Mouse (Mus musculus): ENCODE results near the gene Gja4.
A peak's percentile ranks its signal among the peaks of the same experiment; 100 is the strongest.

The Gja4 gene

DNA sequence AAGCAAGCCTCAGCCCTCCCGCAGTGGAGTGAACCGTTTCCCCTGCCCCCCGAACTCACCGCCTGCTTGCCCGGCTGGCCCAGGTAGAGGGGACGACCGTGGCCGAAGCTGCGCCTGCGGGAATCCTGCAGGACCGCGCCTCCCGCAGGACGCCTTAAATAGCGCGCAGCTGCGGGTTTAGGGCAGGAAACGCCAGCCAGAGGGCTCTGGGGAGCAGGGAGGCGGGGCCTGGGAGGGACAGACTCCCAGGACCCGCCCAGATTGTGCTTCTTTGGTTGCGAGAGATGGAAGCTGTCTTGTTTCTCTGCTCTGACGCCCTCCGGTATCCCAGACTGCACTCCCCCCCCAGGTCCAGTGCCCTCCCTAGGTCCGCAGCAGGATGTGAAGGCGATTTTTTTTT lies at the start of gene Gja4:
TSS of gene Gja4 (minus strand) at position 179 of the 400 bp plus-strand sequence.
- DNase-seq (ENCODE audit: low read depth, low spot score) = peak; percentile 80

DNA sequence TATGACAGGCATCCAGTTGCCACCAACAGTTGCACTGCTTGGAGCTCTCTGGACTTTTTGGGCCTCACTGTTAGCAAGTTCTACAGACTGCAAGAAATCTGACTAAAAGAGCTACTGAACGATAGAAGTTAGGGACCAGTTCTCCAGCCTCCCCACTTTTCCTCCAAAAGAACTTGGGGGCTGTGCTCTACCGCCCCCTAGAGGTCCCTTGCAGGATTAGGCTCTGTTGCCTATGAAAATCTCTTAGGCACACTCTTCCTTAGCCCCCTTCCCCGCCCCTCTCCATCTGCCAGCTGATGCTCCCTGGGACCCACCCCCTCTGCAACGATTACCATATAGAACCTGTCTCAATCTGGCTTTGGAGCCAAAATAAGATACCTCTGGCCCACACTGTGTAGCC lies 49.5 kb upstream of the Gja4 start:
- no peak for DNase-seq (ENCODE audit: low read depth, low spot score)

DNA sequence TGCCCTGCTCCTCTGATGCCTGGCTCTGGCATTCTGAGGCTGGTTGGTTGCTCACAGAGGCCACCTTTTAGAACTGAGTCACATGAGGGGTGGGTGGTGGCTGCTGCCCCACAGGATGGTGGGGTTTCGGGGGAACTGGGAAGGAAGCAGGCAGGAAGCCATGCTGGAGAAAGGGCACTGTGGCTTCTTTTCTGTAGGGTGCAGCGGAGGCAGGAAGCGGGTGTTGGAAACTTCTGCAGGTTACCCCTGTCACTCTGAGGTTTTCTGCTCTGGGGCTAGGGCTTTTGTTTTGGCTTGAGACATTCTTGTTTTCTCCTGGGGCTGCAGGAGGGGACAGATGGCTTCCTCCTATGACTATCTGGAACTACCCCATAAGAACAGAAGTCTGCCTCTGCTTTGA lies 48.7 kb upstream of the Gja4 start:
- no peak for DNase-seq (ENCODE audit: low read depth, low spot score)

DNA sequence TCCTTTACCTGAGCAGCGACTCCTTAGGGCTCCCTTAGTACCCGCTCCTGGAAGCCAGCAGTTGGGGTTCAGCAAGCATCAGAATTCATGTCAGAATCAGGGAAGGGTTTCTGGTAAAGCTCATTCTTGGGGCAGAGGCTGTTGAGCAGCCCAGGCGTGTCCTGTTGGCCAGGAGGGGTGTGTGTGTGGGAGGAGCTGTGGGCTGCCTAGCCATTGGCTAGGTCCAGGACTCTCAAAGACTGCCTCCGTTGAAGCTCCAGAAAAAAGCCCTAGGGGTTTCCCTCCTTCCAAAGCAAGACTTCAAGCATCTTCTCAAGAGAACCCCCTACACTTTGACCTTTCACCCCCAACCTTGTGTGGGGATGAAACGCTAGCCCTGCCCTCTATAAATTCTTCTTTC lies 44.2 kb upstream of the Gja4 start, which contains the start of gene Gjb5:
TSS of gene Gjb5 (minus strand) at position 164 of the 400 bp plus-strand sequence.
- DNase-seq (ENCODE audit: low read depth, low spot score) = peak; percentile 27

DNA sequence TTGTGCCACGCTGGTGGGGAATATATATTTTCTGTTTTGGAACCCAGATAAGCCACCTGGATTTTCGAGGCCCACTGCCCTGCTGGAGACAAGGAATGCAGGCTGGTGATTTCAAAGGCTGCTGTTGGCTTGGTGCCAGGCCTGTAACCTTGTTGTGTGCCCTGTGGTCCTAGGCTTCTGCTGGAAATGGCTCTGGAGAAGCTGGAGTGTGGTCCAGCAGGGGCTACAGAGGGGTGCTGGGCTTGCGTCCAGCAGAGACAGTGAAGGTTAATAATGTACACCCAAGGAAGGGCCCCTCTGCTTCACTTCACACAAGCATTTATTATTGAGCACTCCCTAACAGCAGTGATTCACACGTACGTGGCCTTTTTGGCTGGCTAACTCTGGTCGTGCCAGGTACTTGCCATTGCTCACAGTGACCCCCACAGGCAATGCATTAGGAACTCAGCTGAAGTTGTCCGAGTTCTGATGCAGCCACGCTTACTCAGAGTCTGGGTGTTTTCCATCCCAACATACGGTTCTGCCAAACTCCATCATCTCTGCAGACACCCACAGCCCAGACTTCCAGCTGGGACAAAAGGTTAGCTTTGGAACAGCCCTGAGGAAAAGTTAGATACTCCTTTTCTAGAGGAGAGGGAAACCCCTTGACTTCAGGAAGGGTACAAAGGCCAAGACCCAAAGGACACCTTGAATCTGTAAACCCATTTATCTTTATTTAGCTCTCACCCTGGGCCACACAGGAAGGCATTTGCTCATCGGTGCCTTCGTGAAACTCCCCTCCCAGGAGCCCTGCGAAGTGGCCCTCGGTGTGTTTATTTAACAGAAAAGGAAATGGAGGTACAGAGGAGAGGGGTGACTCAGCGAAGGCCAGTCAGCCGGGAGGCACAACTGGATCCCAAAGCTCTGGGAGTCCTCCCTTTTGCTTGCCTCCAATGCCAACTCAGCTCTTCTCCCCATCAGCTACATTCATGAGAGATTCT lies 41.0 kb upstream of the Gja4 start:
- DNase-seq (ENCODE audit: low read depth, low spot score) = no peak

DNA sequence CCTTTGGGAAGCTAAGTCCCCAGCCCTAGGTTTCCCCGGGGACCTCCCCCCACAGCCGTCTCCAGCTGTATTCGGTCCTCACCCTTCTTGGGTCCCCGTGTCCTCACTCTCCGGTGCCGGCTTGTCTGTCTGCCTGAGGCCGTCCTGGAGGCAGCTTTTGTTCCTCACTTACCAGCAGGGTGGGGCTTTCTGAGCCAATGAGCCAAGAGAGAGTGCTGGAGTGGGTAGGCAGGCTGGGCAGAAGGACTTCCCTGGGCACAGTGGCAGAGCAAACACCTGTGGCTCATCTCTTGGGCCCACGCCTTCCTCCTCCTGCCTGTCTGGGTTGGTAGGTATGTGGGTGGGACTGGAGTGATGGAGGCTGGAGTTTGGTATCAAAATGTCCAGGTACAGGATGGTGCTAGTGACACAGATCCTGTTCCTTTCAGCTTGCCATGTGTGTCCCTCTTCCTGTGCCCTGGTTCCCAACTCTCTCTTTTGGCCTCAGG lies 40.2 kb upstream of the Gja4 start, which contains the start of gene Gjb4:
TSS of gene Gjb4 (minus strand) at position 131 of the 488 bp plus-strand sequence.
- DNase-seq (ENCODE audit: low read depth, low spot score) = no peak

DNA sequence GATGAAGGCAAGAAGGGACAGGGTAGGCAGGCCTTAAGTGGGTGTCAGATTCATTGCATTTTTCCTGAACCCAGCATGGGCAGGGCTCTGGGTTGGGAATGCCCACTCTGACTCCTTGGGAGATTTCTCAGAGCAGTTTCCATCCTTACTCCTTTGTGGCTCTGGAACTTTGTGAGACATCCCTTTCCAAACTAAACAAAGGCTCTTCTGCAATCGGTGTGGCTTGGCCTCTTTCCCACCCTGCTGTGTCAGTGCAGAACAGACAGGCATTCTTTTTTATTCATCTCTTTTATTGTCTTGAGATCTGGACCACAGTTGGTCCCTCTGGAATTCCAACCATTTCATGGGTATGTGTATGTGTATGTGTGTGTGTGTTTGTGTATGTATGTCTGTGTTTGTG lies 38.8 kb upstream of the Gja4 start:
- DNase-seq (ENCODE audit: low read depth, low spot score) = no peak

DNA sequence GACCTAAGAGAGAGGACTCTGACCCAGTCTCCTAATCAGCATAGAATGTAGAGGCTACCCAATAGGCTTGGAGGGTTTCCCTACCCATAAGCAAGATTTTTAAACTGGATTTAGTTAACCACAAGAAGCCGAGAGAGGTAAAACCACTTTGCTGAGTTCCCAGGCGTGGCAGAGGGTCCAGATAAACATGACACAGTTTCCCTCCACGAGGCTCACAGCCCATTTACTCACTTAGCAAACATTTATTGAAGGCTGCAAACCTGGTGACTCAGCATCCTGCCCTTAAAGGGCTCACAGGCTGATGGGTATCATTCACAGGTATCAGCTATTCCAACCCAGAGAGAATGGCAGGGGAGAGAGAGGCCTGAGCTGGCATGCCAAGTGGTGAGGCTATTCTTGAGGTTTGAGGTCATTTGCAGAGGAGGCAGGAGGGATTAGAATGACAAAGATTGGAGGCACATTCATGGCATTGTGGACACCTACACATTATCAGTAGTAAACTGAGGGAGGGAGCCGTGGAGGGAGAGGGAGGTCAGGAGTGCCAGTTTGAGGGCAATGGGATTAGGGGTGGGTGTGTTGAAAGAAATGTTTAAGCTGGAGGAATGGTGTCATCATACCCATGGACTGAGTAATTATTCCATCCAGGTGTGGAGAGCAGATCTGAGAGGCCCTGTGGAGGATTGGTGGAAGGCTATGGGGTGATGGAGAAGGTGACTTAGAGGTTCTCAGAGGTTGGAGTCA lies 35.9 kb upstream of the Gja4 start:
- no peak for DNase-seq (ENCODE audit: low read depth, low spot score)

GRCm38 (mm10) chr4:127345000-127345399 lies 31.2 kb upstream of the Gja4 start:
- no peak for DNase-seq (ENCODE audit: low read depth, low spot score)

DNA sequence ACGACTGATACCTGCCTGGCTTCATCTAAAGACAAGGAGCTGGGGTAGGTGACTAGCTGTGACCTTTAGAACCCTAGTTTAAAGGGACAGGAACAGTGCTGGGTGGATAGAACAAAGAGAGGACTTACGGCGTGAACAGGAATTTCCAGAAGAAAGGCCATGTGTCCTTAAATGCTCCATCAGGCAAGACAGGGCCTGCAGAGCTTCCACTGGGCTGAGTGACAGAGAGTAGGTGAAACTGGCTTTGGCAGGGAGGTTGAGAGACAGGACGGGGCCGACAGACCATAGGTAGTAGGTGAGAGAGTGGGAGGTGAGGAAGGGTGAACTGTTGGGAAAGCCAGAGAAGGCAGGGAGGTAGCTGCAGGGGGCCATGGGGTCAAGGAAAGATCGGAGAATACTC lies 27.5 kb upstream of the Gja4 start:
- DNase-seq (ENCODE audit: low read depth, low spot score) = no peak

DNA sequence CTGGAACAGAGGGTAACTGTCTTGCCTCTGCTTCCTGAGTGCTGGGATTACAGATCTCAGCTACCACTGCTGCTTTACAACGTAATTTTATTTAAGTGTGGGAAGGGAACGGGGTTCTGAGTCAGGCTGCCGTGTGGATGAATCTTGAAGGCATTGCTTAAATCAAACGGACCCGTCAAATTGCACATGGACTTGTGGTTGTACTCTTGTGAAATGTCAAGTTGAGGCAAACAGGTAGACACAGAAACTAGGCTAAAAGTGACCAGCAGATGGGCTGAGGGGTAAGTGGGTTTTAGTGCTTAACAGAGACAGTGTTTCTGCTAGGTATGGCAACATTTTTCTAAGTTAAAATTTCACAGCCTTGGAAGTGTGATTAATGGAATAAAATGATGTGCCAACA lies 23.8 kb upstream of the Gja4 start:
- DNase-seq (ENCODE audit: low read depth, low spot score) = no peak

- no peak for DNase-seq (ENCODE audit: low read depth, low spot score)
Measured at GRCm38 (mm10) chr4:127334870-127335504, 21.1 kb upstream of the Gja4 start.

DNA sequence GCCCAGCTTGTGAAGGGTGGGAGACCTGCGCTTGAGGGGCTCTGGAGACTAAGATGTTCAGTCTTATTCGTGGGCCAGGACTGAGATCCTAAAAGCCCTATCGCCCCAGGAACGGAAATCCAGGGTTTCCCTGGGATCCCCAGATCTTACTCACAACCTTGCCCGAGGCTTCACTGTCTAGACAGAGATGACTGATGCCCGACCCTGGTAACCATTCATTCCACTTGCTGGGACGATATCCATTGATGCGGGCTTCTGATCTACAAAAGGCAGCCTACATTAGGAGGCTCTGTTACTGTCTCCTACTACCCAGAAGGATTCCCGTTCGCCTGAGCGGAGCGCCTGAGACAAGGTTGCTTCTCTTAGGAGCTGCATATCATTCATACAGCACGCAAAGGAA lies 17.3 kb upstream of the Gja4 start:
- peak; percentile 26 for DNase-seq (ENCODE audit: low read depth, low spot score)

DNA sequence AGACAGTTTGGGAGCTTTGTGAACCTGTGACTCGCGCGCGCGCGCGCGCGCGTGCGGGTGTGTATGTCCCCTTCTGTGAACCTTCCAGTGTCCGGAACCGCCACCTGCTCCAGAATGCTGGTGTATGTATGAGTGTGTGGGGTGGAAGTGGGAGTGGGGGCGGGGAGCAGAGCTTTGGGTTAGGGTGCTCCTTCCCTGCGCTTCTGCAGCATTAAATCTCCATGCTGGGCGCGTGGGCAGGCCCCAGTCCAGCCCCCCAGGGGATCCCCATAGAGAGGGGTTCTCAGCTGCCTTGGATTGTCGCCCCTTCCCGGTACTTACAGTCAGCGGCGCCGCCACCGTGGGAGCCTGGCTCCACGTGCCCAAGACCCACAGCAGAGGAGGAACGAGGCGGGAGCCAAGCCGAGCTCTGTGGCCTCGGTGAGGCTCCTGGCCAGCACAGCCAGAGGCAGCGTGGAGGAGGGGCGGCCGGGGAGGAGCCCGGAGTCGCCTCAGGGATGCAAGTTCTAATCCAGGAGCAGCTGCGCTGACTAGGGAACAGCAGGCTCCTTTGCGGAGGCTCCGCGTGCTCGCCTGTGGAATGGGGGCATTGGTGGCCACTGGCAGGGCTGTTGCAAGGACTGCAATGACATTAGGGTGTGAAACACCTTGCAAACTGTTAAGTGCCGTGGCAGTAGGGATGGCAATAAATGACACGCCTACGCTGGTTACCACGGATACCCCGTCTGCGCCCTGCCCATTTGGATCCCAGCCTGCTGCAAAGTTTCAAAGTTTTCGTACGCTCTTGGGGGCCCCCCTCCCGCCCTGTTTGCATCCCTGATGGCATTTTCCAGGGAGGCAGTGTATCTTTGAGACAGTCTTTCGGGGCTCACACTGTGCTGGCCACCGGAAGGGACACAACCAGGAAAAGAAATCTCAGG lies 16.6 kb upstream of the Gja4 start, which contains the start of gene Gjb3:
TSS of gene Gjb3 (minus strand) at position 664 of the 920 bp plus-strand sequence.
- DNase-seq (ENCODE audit: low read depth, low spot score) = peak; percentile 30

DNA sequence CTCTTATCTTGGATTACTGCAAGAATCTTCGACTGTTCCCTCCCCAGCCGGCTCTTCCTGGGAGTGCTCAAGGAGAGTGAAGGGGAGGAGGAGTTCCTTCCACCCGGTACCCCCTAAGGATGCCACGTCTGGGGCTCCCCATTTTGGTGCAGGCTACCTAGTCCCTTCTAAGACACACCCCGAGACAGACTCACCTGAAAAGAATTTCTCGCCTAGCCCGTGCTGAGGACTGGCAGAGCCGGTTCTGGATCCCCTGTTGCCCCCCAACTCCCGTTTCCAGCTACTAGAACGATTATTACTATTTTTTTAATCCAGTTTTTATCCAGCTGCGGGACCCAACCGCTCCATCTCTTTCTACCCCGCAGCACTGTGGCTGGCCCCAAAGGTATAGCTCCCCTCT lies 15.9 kb upstream of the Gja4 start:
- DNase-seq (ENCODE audit: low read depth, low spot score) = no peak

DNA sequence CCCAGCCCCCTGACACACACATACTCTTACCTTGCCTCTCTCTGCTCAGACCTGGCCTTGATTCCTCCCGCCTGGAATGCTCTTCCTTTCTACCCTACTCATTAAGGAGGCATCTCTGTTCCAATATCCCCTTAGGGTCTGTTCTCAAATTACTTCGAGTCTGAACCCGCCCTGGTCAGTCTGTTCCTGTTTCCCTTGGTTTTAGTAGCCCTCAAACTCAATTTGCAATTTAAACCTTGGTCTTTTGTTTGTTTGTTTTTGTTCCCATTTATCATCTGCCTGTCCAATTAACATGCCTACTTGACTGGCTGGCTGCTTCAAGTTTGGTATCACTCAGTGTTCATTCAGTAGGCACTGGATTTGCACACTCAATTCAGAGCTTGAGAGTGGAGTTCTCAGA lies 15.2 kb upstream of the Gja4 start:
- no peak for DNase-seq (ENCODE audit: low read depth, low spot score)

- no peak for DNase-seq (ENCODE audit: low read depth, low spot score)
Measured at GRCm38 (mm10) chr4:127328378-127328777, 14.5 kb upstream of the Gja4 start.

DNA sequence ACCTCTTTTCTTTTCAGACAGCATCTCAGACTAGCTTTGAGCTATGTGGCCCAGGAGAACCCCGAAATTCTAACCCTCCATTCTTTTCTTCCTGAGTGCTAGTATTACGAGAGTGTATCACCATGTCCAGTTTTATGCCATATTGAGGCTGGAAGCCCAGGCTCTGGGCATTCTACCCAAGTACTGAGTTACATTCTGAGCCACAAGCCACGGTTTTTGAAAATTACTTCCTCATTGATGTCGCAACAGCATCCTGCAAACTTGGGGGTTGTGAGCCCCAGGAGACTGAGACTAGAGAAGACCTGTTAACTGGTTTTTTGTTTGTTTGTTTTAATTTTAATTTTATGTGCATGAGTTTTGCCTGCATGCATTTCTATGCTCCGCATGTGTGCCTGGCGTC lies 13.9 kb upstream of the Gja4 start:
- DNase-seq (ENCODE audit: low read depth, low spot score) = no peak

DNA sequence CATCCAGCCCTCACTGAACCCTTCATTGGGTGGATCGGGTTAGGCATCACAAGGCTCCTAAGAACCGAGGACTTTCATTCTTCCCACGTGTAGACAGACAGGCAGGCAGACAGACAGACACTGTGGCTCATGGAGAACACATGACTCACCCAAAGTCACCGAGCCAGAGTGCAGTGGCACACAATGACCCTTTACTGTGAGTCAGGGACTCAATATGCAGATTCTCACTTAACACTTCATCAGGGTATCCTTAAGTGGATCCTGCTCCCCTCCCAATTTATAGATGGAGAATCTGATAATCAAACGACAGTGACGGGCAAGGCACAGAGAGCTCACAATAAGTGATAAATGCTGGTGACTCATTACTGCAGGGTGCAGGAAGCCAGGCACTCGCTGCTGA lies 13.4 kb upstream of the Gja4 start:
- DNase-seq (ENCODE audit: low read depth, low spot score) = no peak

DNA sequence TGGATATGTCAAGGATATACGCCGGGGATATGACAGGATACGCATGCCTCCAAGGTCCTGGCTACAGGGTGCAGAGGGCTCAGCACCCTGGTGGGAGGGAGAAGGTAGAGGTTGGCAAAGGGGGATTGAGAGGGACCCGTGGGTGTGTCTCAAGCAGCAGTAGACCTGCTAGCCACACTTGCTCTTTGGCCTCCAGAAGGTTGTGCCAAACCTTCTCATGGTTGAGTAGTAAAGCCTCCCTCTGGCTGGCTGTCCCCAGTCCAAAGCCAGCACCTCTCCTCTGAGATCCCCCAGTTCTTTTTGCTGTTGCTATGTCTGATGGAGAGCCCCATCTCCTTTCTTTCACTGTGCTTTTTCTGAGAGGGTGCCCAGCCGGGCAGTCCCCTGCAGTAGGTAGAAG lies 11.4 kb upstream of the Gja4 start:
- no peak for DNase-seq (ENCODE audit: low read depth, low spot score)

DNA sequence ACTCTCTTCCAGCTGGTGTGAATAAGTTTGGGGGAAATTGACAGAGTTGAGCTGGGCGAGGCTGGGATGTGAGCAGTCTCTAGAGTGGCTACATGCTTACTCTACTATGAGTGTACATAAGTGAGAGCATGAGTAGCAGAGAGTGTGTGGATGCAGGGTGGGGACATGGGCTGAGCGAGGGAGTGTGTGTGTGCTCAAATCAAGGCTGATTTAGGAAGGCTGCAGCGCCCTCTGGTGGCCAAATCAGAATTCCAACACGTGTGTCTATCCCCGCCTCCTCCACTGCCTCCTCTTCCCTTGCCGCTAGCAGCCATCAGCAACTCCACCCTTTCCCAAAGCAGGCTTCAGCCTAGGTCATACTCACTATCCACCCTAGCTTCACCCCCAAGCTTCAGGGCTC lies 10.9 kb upstream of the Gja4 start:
- peak; percentile 87 for DNase-seq (ENCODE audit: low read depth, low spot score)

All from mesoderm, embryonic 11.5 days (tissue).